Mouse (Mus musculus) stomach, embryonic 16.5 days (tissue): ENCODE measurements around the gene Akap7. TPM values are rescaled to one million over a fixed set of nuclear protein-coding genes. Genes with fewer than 3 reads are reported as not detected.

Experiments used
- ATAC-seq: fragments of 200-750 bp; cut with Nextera tagmentation; 2 replicates; pipeline ENCODE4 v1.8.0; 2017; ENCODE audit warnings: moderate number of reproducible peaks, moderate TSS enrichment; ENCODE audit not compliant: insufficient read depth, low FRiP score
- H3K27ac ChIP-seq: fragments of 300-500 bp; sonication (generic); 2 replicates; pipeline ENCODE4 v1.5.1; 2014; ENCODE audit warnings: low read length
- H3K27me3 ChIP-seq: fragments of 300-500 bp; sonication (generic); 2 replicates; pipeline ENCODE4 v1.6.1; 2014; ENCODE audit warnings: low read length, control low read depth, mixed read lengths; ENCODE audit not compliant: control insufficient read depth, insufficient read depth
- H3K36me3 ChIP-seq: fragments of 300-500 bp; sonication (generic); 2 replicates; pipeline ENCODE4 v1.6.1; 2014; ENCODE audit warnings: low read length; ENCODE audit not compliant: control insufficient read depth, insufficient read depth
- H3K4me1 ChIP-seq: fragments of 300-500 bp; sonication (generic); 2 replicates; pipeline ENCODE4 v1.6.1; 2014; ENCODE audit warnings: low read length, control low read depth, mixed read lengths; ENCODE audit not compliant: control insufficient read depth, insufficient read depth
- H3K4me2 ChIP-seq: fragments of 300-500 bp; sonication (generic); 2 replicates; pipeline ENCODE4 v1.6.1; 2014; ENCODE audit warnings: low read depth, low read length, mixed read lengths
- H3K4me3 ChIP-seq: fragments of 300-500 bp; sonication (generic); replicated peaks from 2 replicates; pipeline ENCODE4 v1.5.1; 2014; ENCODE audit warnings: mild to moderate bottlenecking, low read length
- H3K9ac ChIP-seq: fragments of 300-500 bp; sonication (generic); 2 replicates; pipeline ENCODE4 v1.6.1; 2014; ENCODE audit warnings: low read length
- H3K9me3 ChIP-seq: fragments of 300-500 bp; sonication (generic); replicated peaks from 2 replicates; pipeline ENCODE4 v1.6.1; 2016; ENCODE audit warnings: low read length, control low read depth; ENCODE audit not compliant: control insufficient read depth
- WGBS: fragments of 180-500 bp; shearing (Covaris S2); extraction: QIAGEN DNeasy Blood & Tissue Kit; methylation state at CpG from one replicate; pipeline ENCODE4 v1.1.7; 2014; 5-methylcytosine and 5-hydroxymethylcytosine counted together
- polyA plus RNA-seq: library from polyadenylated mRNA; unstranded; fragments of >200 nt; fragmentation: Nextera tagmentation; extraction: Ambion mirVana; gene quantifications from 2 replicates; pipeline ENCODE4 v1.2.1, GENCODE M21; 2015

Gene Akap7
- polyA plus RNA-seq, 1 experiment from 2014 or later = 15.3 TPM

GRCm38 (mm10) chr10:25305146-25305545, 2.5 kb downstream of the Akap7 start:
- no peak for ATAC-seq
- 68% methylated on average over 6 of the region's 6 CpGs for WGBS
- H3K9ac ChIP-seq = no peak overlapping the region

GRCm38 (mm10) chr10:25304608-25305007, 3.1 kb downstream of the Akap7 start:
- no peaks in the 10 kb centered on the region for H3K27me3 ChIP-seq
- WGBS = 92% methylated on average over 2 of the region's 2 CpGs
- H3K27ac ChIP-seq = no peak overlapping the region
- no peak overlapping the region for H3K9ac ChIP-seq
- H3K4me1 ChIP-seq = no peaks in the 10 kb centered on the region
- no peaks in the 10 kb centered on the region for H3K9me3 ChIP-seq
- H3K36me3 ChIP-seq = no peaks in the 10 kb centered on the region
- H3K4me3 ChIP-seq = no peak overlapping the region
- no peak overlapping the region for H3K4me2 ChIP-seq
- ATAC-seq = no peak

More at GRCm38 (mm10) chr10:25305146-25305545, 2.5 kb downstream of the Akap7 start:
- H3K27me3 ChIP-seq = no peaks in the 10 kb centered on the region
- H3K27ac ChIP-seq = no peak overlapping the region
- H3K4me3 ChIP-seq = no peak overlapping the region
- H3K4me2 ChIP-seq = no peak overlapping the region
- no peaks in the 10 kb centered on the region for H3K4me1 ChIP-seq
- no peaks in the 10 kb centered on the region for H3K36me3 ChIP-seq
- no peaks in the 10 kb centered on the region for H3K9me3 ChIP-seq

GRCm38 (mm10) chr10:25299031-25299529, 8.6 kb downstream of the Akap7 start:
- no peak overlapping the region for H3K27ac ChIP-seq
- no peaks in the 10 kb centered on the region for H3K36me3 ChIP-seq
- H3K4me3 ChIP-seq = no peak overlapping the region
- H3K9ac ChIP-seq = no peak overlapping the region
- no peaks in the 10 kb centered on the region for H3K27me3 ChIP-seq
- ATAC-seq = no peak
- no peak overlapping the region for H3K4me2 ChIP-seq
- H3K4me1 ChIP-seq = peaks cover 15% of the 10 kb centered on the region
- WGBS = 80% methylated on average over 15 of the region's 15 CpGs
- no peaks in the 10 kb centered on the region for H3K9me3 ChIP-seq

GRCm38 (mm10) chr10:25298264-25298671, 9.4 kb downstream of the Akap7 start:
- H3K9me3 ChIP-seq = no peaks in the 10 kb centered on the region
- H3K4me1 ChIP-seq = peaks cover 15% of the 10 kb centered on the region
- H3K4me3 ChIP-seq = peak overlapping the region; percentile 65
- no peak for ATAC-seq
- H3K36me3 ChIP-seq = no peaks in the 10 kb centered on the region
- H3K9ac ChIP-seq = peak overlapping the region; percentile 70
- H3K27ac ChIP-seq = peak overlapping the region; percentile 92
- peak overlapping the region; percentile 64 for H3K4me2 ChIP-seq
- H3K27me3 ChIP-seq = no peaks in the 10 kb centered on the region
- WGBS = 78% methylated on average over 4 of the region's 4 CpGs

- Histone ChIP-seq H3K9ac (peak overlapping the region; percentile 70), H3K4me3 (peak overlapping the region; percentile 65), H3K27ac (peak overlapping the region; percentile 92), H3K27me3 (no peaks in the 10 kb centered on the region), H3K4me2 (peak overlapping the region; percentile 64), H3K4me1 (peaks cover 15% of the 10 kb centered on the region), H3K36me3 (no peaks in the 10 kb centered on the region), H3K9me3 (no peaks in the 10 kb centered on the region)
- 9% methylated on average over 12 of the region's 12 CpGs for WGBS
- ATAC-seq = no peak
Measured at GRCm38 (mm10) chr10:25297666-25298263, 9.9 kb downstream of the Akap7 start.

GRCm38 (mm10) chr10:25296657-25297369, 10.9 kb downstream of the Akap7 start:
- H3K27me3 ChIP-seq = no peaks in the 10 kb centered on the region
- under 1% methylated on average over 72 of the region's 81 CpGs for WGBS

GRCm38 (mm10) chr10:25296286-25296656, 11.4 kb downstream of the Akap7 start:
- H3K27ac ChIP-seq = peak overlapping the region; percentile 92
- no peak for ATAC-seq
- H3K9me3 ChIP-seq = no peaks in the 10 kb centered on the region
- peak overlapping the region; percentile 85 for H3K9ac ChIP-seq
- H3K4me1 ChIP-seq = peaks cover 15% of the 10 kb centered on the region
- no peaks in the 10 kb centered on the region for H3K36me3 ChIP-seq
- 40% methylated on average over 8 of the region's 8 CpGs for WGBS
- H3K4me3 ChIP-seq = peak overlapping the region; percentile 65
- H3K4me2 ChIP-seq = peak overlapping the region; percentile 64
- no peaks in the 10 kb centered on the region for H3K27me3 ChIP-seq

More at GRCm38 (mm10) chr10:25296657-25297369, 10.9 kb downstream of the Akap7 start:
- Histone ChIP-seq H3K4me1 (peaks cover 15% of the 10 kb centered on the region), H3K9ac (peak overlapping the region; percentile 85), H3K36me3 (no peaks in the 10 kb centered on the region), H3K9me3 (no peaks in the 10 kb centered on the region), H3K4me2 (peak overlapping the region; percentile 64), H3K27ac (peak overlapping the region; percentile 92), H3K4me3 (peak overlapping the region; percentile 65)
- ATAC-seq = peak; percentile 95

- Histone ChIP-seq H3K4me1 (peaks cover 15% of the 10 kb centered on the region), H3K4me3 (no peak overlapping the region), H3K9ac (no peak overlapping the region), H3K4me2 (no peak overlapping the region), H3K27ac (no peak overlapping the region), H3K36me3 (no peaks in the 10 kb centered on the region), H3K27me3 (no peaks in the 10 kb centered on the region), H3K9me3 (no peaks in the 10 kb centered on the region)
- ATAC-seq = no peak
- WGBS = 81% methylated on average over 9 of the region's 9 CpGs
Measured at GRCm38 (mm10) chr10:25295836-25296235, 11.8 kb downstream of the Akap7 start.

GRCm38 (mm10) chr10:25294999-25295398, 12.7 kb downstream of the Akap7 start:
- Histone ChIP-seq H3K4me1 (peaks cover 15% of the 10 kb centered on the region), H3K9ac (no peak overlapping the region), H3K9me3 (no peaks in the 10 kb centered on the region), H3K27ac (no peak overlapping the region), H3K27me3 (no peaks in the 10 kb centered on the region), H3K36me3 (no peaks in the 10 kb centered on the region), H3K4me2 (no peak overlapping the region), H3K4me3 (no peak overlapping the region)
- 72% methylated on average over 7 of the region's 7 CpGs for WGBS
- no peak for ATAC-seq
